Mouse (Mus musculus): ENCODE data around the gene Bnip2.

DNA sequence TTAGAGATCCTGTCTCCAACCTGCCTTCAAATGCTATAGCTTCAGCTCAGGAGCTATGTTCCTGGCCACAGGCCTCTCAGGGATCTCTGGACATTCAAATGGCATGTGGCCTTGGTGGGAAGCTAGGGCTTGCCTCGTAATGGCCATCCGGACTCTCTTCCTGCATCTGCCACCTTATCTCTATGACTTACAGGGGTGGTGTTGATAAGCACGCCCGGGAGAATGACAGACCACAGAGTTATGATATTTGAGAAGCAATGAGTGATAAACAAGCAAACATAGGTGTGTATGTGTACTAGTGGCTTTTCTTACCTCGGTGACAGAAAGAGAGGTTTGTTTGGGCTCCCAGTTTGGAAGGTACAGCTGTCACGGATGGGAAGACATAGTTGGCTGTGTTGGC lies 57.0 kb downstream of the Bnip2 start:
- TF ChIP-seq POLR2A (IDR thresholded peaks at IDR 0.05; ENCODE audit: low read depth, low read length) (no peak), NELFE (IDR thresholded peaks at IDR 0.05; ENCODE audit: low read depth, low read length) (no peak), EP300 (IDR thresholded peaks at IDR 0.05; ENCODE audit: low read length) (no peak), BHLHE40 (IDR thresholded peaks at IDR 0.05; ENCODE audit: low read depth, low read length) (no peak), CTCF (conservative IDR thresholded peaks at IDR 0.05 in 1 of 2, IDR thresholded peaks at IDR 0.05 in 1 of 2; ENCODE audit: low read depth in 2 of 2, low read length in 2 of 2) (no peak), MAZ (IDR thresholded peaks at IDR 0.05; ENCODE audit: low read depth, low read length) (no peak), MEF2A (IDR thresholded peaks at IDR 0.05; ENCODE audit: borderline replicate concordance, low read depth, low read length) (no peak), ETS1 (conservative IDR thresholded peaks at IDR 0.05; ENCODE audit: low read depth, low read length) (no peak), USF1 (IDR thresholded peaks at IDR 0.05; ENCODE audit: low read depth, low read length) (no peak), ZNF384 (IDR thresholded peaks at IDR 0.05; ENCODE audit: low read depth, low read length) (no peak)

Data from CH12.LX (cell line).